Mouse (Mus musculus) embryo, embryonic 10.5 days (tissue): ENCODE data around the gene Sipa1l3.

ENCODE experiments used
- DNase-seq: peaks from one replicate; pipeline ENCODE4 v3.0.0-alpha.2; 2015; ENCODE audit warnings: low spot score

Gene Sipa1l3

DNA sequence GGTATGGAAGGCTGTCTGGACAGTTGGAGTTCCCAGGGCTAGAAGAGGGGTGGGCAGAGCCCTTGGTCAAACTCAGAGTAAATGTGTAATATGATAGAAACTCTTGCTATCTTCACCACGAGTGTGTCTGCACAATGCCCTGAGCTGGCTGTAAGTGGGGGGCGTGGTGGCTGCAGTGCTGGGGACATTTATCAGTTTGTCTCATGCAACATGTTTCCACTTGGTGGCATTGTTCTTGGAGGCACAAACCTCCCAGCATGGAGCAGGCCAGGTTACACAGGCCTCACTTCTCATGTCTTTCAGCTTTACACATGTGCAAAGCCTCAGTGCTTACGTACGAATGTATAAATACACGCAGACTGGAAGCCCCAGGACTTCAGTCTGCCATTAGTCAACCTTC, 146.3 kb downstream of the Sipa1l3 start:
- DNase-seq = no peak

DNA sequence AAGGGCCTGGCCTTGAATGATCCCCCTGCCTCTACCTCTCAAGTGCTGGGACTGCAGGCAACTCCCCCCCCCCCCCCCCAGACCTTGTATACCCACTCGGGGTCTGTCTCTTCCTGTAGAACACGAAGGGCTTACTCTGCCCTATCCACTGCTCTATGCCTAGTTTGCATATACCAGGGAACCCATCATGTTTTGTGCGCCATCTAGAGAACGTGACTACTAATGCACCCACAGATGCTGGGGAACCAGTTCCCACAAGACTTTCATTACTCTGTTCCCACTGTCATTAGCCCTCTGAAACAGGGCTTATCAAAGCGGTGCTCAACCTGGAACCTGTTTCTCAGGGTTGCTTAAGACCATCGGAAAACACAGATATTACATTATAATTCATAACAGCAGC, 148.4 kb downstream of the Sipa1l3 start:
- DNase-seq = peak; percentile 44

DNA sequence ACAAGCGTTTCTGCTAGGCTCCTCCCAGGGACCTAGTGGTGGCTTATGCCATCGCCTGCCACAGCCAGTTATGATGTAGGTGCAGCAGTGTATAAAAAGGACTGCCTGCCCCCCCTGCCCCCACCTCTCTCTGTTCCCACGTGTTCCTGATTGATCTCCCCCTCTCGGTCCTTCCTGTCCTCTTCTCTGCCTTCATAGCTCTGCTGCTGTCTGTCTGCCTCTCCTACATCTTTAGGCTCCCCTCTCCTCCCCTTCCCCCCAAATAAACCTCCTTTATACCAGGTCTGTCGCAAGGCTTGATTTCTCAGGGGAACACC, 150.5 kb downstream of the Sipa1l3 start:
- DNase-seq = no peak

DNA sequence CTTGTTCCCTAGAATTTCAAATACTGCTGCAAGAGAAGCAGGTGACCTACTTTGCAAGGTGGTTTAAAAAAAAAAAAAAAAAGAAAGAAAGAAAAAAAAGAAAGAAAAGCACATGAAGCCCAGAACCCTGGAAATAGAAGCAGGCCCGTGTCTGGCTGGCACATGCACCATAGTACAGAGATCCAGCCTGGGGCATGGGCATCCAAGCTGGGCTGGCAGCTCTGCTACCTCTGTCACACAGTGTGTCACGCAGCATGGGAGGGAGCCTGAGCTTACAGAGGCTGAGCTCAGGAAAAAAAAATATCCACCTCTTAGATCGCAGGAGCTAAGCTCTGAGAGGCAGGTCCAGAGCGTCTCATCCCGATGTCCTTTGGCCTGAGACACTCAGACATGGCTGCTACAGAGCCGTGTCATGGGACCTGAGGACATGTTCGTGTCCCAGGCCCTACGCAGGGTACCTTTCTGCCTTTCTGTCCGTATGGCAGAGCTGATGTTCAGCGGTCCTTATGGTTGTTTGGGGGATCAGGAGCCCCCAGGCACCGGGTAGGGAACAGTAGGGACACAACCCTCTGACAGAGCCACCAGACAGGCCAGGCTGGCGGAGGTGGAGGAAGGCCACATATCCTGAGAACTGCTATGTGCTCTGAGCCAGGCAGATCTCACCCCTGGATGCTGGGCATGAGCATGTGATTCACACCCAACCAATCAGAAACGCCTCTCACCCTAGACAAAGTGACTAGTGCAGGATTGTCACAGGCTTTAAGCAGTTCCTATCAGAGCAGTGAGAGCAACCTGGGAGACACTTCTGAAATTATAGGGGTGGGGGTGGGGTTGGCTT, 151.1 kb downstream of the Sipa1l3 start:
- peak; percentile 13 for DNase-seq

DNA sequence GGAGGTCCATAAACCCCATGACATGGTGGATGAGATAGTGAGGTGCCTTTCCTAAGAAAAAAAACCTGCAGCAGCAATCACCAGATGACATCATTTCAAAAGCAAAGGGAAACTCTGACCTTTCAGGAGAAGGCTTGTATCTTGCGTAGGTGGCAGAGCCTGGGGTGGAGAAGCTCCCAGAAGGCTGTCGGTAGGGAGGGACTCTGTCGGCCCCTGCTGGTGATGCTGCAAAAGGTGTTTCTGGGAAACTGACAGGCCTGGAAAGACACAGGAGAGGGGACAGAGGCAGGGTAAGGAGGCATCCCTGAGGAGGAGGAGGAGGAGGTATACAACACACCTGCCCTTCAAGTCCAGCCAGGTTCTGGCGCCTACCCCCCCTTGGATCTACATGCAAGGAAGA, 154.4 kb downstream of the Sipa1l3 start:
- DNase-seq = peak; percentile 67

DNA sequence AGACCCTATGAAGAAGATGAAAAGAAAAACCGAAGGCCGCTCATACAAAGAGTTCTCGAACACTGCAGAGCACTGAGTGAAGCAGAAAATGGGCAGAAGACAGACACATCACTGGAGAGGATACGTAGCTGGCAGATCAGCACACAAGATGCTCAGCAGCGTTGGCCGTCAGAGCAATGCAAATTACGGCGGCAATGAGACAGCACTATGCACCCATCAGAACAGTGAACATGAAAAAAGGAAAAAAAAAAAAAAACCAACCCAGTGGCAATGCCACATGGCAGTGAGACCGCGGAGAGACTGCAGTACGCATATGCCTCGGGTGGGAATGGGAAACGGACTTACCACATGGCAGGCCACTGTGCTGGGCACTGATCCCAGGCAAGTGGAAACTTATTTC, 156.9 kb downstream of the Sipa1l3 start:
- DNase-seq = no peak

DNA sequence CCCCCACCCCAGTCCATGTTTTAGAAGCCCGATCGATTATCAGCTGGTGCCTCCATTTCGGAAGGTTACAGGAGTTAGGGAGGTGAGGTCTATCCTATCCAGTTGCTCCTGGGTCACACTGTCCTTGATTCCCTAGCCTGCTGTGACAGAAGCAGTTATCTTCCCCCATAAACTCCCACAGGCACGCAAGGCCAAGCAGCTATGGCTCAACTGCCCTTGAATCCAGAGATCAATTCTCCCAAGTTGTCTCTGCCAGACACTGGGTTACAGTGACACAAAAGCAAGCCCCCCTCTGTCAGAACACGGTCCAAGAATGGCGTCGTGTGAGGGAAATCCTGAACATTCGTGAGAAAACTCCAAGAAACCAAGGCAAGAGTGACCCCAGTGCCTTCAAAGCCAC, 163.0 kb downstream of the Sipa1l3 start:
- DNase-seq = no peak

DNA sequence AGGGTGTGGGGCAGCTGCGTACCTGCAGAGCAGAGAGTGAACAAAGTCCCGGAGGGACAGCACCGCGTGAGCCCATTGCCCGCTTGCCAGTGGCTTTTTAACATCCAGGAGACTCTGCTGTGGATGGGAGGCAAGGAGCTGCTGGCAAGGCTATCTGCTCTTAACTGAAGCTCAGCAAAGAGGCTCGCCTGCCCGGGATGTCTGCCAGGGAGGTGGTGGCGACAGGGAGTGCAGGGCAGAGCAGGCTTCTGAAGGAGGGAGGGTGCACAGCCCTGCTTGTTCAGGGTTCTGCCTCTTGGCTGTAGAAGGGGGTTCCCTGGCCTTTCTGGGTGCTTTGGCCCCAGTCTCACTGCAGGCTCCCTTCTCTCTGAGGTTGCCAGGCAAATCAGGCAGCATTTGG, 164.3 kb downstream of the Sipa1l3 start:
- DNase-seq = no peak

DNA sequence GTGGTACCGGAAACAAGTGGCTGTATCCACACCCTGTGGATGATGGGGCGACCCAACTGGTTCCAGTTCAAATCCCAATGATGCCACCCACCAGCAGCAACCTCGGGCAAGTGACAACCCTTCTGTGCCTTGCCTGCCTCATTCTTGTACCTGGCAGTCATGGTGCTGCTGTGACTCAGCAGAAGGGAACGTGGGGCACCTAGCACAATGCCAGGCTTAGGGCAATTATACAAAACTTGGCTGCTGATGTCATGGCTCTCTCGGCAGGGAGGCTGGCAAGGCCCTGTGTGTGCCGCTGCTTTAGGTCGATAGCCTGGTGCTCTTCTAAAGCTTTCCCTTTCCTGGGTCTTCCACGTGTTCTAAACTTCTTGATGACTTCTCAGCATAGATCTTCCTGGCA, 166.2 kb downstream of the Sipa1l3 start:
- no peak for DNase-seq

DNA sequence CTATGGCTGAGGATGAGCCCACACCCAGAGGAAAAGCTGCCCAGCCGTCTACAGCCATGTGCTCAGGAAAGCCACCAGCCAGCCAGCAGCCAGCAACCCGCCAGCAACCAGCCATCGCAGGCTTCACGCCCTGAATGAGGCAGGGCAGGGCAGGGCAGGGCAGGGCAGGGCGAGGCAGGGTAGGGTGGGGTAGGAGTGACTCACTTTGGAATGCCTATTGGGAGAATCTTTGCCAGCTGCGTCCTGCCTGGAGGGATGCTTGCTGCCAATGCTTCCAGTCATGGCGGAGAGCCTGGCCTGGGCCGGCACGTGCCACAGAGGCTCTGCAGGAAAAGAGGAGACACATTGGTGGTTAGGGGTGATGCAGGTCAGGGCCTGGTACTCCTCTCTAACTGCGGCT, 168.0 kb downstream of the Sipa1l3 start:
- no peak for DNase-seq

DNA sequence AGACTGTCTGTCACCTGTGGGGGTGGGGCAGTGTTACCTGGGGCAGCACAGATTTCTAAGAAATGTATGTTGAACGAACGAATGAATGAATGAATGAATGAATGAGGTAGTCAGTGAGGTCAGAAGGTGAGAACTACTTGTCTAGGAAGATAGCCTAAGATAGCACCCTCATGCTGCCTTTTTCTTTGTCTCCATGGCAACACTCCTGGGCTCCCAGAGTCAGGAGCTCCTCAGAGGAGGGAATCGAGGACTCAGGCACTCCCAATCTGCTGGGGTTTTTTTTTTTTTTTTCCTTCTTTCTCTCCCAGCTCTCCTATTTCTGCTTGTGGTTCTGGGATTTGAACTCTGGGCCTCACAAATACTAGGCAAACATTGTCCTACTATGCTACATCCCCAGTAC, 172.2 kb downstream of the Sipa1l3 start:
- no peak for DNase-seq

DNA sequence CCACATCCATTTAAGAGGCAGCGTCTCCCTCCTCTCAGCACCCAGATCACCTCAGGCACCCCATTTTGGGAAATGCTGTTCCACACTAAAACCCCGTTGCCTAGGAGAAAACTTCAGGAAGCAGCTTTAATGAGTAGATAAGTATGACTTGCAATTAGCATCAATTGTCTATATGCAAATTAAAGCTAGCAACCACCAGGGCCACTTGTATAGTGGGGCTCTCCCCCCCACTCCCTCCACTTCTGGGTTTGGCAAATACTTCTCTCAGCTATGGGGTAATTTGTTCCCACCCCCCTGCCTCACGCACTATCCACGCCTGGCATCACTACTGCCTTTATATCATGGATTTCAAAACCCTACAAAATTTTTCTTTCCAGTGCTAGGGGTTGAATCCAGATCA, 172.9 kb downstream of the Sipa1l3 start:
- no peak for DNase-seq

DNA sequence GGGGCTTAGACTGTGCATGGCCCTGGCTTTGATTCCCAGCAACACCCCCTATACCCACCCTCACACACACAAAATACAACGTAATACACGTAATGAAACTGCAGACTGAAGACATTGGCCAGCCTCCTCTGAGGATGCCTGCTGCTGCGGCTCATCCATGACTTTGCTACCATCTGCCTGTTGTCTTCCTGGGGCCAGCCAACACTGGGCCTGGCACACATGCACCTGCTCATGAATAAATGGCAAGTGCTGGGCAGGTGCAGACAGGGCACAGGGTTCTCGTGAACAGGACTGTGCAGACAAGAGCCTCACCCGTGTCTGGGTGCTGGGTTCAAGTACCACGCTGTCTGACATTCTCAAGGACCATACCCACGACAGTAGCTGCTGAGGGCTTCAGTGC, 174.7 kb downstream of the Sipa1l3 start:
- no peak for DNase-seq

DNA sequence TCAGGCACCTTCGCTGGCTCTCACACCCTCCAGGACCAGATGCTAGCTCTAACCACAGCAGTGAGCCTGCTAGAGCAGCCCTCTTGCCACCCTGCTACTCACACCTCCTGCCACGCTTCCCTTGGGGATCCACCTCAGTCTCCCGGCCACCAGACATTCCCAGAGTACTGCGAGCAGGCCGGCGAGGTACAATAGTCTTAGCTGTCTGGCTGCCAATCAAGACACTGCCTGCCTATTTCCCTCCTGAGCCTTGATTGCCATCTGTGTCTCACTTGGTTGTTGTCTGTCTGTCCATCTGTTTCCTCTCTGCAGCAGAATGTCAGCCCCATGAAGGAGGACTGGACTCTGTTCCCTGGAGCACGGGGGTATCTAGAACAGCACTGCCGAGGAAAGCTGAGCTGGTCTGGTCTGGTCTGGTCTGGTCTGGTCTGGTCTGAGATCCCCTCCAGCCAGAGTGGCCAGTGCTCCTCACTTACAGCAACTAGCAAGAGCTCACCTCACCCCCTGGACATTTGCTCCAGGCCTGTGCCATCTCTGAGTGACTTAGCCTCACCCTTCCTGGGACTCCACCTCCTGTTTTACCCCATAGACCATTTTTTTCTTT, 175.8 kb downstream of the Sipa1l3 start:
- peak; percentile 13 for DNase-seq

DNA sequence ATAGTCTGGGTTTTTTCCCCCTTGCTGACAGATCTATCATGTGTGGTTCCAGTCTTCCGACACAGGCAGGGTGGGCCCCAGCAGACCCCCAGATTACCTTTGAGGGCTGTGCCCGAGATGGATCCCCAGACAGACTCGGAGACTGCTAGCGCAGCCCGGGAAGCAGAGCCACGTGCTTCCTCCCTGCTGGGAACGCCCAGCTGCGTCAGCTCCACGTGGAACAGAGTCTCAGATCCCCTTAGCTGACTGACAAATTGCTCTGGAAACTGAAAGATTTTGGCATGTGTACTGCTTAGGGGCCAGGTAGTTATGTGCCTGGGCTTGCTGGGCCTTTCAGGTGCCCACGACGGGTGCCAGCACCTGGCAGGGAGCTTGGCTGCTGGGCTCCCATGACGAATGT, 176.7 kb downstream of the Sipa1l3 start:
- no peak for DNase-seq

DNA sequence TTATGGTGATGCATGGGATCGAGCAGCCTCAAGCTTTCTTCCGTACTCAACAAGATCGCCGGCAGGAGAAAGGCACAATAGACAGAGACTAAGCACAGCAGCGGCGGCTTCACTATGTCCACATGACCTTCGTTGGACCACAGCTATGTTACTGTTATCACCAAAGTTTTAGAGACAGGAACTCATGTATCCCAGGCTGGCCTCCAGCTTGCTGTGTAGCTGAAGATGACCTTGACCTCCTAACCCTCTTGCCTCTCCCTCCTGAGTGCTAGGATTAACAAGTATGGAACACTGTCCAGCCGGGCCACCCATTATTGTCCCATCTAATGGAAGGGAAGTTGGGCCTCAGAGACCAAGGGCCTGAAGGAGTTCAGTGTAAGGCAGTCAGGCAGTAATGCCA, 177.6 kb downstream of the Sipa1l3 start:
- DNase-seq = no peak

DNA sequence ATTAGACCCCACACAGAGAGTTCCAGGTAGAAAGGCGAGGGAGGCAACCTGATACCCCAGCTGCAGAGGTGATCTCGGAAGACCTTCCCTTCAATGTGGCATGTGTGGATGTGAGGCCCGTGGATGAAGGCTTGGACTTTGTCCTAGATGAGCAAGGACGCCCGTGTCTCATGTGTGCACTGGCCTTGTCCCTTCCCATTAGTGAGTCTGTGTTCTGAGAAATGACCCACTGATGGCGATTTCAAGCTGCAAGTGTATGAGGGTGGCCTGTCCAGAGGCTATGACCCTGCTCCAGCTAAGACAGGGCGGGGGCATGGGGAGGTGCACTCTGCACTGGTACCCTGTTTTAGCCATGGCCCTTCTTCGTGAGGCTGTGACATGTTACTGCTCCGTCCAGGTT, 178.2 kb downstream of the Sipa1l3 start:
- DNase-seq = no peak

DNA sequence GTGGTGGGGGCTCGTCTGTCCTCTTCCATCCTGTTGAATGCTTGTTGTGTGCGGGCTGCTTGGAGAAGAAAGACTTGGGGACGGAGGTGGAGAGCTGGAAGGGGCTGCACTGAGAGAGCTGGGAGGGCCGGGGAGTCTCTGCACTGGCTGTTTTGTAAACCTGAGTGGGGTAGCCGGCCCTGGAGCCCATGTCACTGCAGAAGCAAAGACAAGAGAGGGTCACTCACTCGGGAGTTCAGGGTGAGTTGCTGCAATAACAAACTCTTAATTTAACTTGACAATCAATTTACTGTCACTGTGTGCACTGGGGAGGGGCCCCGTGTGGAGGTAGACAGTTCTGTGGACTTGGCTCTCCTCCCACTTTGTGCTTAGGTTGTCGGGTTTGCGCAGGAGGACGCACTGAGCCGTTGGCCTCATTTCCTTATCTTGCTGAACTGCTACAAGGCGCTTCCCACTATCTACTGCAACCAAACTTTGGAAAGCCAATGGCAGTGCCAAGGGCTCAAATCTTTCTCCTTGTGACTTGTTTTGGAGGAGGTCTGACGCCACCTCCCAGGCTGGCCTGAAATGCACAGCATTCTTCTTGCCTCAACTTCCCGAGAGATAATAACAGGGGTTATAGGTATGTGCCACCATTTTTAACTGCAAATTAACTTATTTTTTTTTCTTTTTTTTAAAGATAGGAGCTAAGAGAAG, 179.3 kb downstream of the Sipa1l3 start:
- no peak for DNase-seq

DNA sequence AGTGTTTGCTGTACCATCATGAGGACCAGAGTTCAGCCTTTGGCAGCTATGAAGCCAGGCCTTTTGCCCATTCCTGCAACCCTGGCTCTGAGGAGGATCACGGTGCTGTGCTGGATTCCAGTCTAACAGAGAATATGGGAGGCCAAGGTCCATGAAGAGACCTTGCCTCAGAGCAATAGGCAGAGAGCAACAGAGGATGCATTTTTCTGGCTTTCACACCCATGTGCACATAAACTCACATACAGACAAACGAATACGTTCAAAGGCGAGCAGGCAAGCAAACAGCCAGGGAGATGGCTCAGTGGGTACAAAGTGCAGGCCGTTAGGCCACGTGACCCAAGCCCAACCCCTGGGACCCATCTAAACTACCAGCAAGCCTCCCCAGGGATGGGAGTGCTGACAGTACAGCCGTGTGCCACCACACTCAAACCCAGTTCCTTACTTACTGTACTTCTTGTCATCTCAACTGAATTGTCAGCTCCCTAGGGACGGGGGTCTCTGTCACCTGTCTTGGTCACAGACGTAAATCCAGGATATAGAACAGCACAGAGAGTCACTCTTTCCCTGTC, 180.0 kb downstream of the Sipa1l3 start:
- no peak for DNase-seq

DNA sequence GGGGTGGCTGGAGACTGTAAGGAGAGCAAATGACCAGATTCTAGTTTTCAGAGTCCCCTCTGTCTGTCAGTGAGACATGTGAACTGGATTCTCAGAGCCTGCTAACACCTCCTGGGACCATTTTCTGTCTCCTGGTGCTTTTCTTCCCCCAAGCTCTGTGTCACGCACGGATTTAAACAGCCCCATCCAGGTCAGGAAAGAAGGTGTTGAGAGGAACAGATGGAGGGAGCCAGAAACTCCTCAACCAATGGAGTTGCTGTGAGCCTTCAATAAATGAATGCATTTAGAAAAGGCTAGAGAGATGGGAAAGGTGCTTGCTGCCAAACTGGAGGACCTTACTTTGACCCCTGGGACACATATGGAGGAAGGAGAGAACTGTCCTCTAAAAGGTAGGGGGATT, 180.7 kb downstream of the Sipa1l3 start:
- DNase-seq = no peak

DNA sequence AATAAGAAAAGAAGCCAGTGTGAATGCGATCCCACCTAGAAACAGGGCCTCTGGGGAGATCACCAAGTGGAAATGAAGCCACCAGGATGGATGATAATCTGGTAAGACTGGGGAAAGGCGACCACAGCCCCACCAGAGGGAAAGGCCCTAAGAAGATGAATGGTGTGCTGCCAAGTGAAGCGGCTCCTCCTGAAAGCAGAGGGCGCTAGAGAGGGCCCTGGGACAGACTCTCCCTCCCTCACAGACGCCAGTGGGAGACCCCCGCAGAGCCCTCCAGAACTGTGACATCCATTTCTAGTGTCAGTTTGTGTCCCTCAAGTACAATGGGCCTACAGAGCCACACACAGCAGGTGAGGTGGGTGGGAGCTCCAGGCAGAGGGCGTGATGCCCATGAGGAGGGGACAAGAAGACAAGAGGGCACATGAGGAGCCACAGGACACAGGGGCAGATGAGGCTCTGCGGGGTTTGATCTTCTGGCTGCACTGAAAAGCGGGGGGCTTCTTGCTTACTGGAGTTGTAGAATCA, 181.6 kb downstream of the Sipa1l3 start:
- no peak for DNase-seq

DNA sequence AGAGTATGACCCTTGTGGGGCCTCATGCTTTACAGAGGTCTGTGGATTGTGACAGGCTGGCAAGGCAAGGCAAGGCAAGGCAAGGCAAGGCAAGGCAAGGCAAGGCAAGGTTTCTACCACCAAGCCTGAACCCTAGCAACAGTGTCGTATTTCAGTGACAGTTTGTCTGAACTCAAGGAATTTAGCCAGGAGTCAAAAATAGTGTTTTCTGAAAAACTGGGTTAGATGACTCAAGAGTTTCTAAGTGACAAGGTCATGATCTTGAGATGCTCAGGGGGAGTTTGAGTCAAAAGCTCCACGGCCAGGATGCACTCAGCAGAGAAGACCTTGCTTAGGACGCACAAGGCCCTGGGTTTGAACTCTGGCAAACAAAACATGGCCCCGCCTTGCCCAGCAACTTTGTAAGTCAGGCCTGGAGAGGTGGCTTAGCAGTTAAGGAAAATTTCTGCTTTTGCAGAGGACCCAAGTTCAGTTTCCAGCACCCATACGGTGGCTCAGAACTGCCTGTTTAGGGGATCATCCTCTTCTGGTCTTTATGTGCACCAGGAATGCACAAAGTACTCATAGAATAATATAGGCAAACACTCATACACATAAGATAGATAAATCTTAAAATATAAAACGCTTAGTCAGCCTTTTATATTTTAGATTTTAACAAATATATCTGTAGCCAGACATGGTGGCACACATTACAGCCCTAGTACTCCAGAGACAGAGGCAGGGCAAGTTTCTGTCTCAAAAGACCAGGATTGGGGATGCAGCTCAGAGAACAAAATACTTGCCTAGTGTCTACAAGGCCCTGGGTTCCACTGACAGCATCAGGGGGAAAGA, 182.4 kb downstream of the Sipa1l3 start:
- no peak for DNase-seq
